Mouse (Mus musculus): ENCODE data around the gene Supv3l1. TPM values are rescaled to one million over a fixed set of nuclear protein-coding genes. Genes with fewer than 3 reads are reported as not detected.

The Supv3l1 gene
- polyA plus RNA-seq, 1 experiment from 2014 or later: 23.5 TPM

DNA sequence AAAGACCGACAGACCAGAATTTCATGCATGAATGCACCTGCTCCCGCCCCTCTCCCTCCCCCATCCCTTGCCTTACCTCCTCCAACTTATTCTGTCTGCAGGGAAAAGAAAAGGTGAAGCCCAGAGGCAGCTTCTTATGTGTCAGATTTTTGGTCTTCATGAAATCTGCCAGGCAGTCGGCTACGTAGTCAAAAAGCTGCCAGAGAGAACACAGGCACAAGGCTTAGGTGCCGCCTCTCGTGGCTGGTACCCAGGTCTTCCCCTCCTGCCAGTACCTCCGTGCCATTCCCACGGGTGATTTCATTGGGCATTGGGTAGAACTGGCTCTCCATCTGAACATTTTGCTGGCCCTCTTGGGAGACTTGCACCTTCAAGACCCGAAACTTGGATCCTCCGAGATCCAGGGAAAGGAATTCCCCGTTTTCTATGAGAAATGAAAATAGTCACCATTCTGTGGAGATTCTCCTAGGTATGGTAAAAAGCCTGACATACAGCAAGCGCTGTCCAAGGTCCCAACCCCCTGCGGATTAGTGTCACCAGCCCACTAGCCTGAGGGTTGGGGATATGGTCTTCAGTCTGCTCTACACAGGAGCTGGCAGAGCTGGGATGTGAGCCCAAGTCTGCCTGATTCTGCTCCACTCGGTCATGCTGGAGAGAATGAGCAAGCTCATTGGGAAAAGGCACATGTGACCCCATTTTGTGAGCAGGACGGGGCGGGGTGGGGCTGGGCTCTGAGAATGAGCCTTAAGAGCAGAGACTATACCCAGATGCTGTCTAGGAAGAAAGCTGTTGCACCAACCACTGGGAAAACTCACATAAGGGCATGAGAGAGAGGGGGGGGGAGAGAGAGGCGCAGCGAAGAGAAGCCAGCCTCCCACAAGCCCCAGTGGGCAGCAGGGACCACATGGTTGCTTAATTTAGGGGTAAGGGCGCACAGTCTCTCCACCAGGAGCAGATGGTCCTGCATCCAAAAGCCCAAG, 37.8 kb downstream of the Supv3l1 start:
- 67% methylated on average over 19 of the region's 19 CpGs for WGBS
- ATAC-seq (replicated peaks): no peak

DNA sequence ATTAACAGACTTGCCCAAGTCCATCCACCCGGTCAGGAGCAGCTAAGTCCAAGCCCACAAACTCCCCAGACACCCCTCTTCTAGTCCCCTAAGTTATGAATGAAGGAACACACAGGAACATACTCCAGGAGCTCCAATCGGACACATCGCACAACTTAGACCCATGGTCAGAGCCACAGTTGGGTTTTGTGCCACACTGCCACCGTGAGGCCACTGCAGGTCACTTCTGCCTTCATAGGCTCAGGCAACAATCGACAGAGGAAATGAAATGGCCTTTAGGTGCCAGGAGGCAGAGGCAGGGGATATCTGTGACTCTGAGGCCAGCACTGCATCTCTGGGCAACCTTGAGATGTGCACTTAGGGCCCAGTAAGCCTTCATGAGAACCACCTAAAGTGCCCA, 38.6 kb downstream of the Supv3l1 start:
- Histone ChIP-seq H3K9ac (replicated peaks) (no peak overlapping the region), H3K27me3 (peaks cover 3% of the 10 kb centered on the region; the same call in 1 of the 2 replicates), H3K4me3 (no peak overlapping the region), H3K4me1 (no peaks in the 10 kb centered on the region), H3K4me2 (replicated peaks) (no peak overlapping the region), H3K36me3 (no peaks in the 10 kb centered on the region), H3K9me3 (no peaks in the 10 kb centered on the region), H3K27ac (replicated peaks) (no peak overlapping the region)
- WGBS: 8% methylated on average over 5 of the region's 5 CpGs
- ATAC-seq (replicated peaks): peak; percentile 48; the same call in 1 of the 2 replicates

More for the DNA sequence above, 37.8 kb downstream of the Supv3l1 start:
- Histone ChIP-seq H3K27ac (replicated peaks) (no peak overlapping the region), H3K4me3 (no peak overlapping the region), H3K4me2 (replicated peaks) (no peak overlapping the region), H3K9ac (replicated peaks) (no peak overlapping the region), H3K27me3 (peaks cover 3% of the 10 kb centered on the region; the same call in 1 of the 2 replicates), H3K9me3 (no peaks in the 10 kb centered on the region), H3K4me1 (no peaks in the 10 kb centered on the region), H3K36me3 (no peaks in the 10 kb centered on the region)

DNA sequence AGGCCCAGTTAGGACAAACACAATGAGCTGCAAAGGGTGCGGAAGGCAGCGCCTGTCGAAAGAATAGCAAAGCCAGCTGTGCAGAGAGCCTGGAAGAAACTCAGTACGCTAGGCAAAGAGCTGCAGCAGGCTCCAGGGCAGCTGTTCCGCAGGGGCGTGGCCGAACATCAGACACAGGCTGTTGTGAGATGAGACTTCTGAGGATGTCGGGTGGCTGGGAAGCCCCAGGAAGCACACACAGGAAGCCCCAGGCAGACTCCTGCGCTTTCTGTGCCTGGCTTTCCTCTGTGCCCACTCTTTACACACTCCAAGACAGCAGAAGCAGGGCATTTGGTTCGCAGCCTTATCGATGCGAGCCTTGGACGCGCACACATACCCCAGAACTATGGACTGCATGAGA, 44.6 kb downstream of the Supv3l1 start:
- H3K36me3 ChIP-seq: no peaks in the 10 kb centered on the region
- no peaks in the 10 kb centered on the region for H3K9me3 ChIP-seq
- H3K27ac ChIP-seq (replicated peaks): no peak overlapping the region
- H3K4me3 ChIP-seq: no peak overlapping the region
- H3K27me3 ChIP-seq: peaks cover 3% of the 10 kb centered on the region; the same call in 1 of the 2 replicates
- H3K9ac ChIP-seq (replicated peaks): no peak overlapping the region
- H3K4me2 ChIP-seq (replicated peaks): peak overlapping the region; percentile 10
- H3K4me1 ChIP-seq: no peaks in the 10 kb centered on the region
- ATAC-seq (replicated peaks): no peak
- 57% methylated on average over 14 of the region's 14 CpGs for WGBS

- Histone ChIP-seq H3K4me1 (no peaks in the 10 kb centered on the region), H3K4me3 (no peak overlapping the region), H3K36me3 (no peaks in the 10 kb centered on the region), H3K9ac (replicated peaks) (no peak overlapping the region), H3K9me3 (no peaks in the 10 kb centered on the region), H3K27ac (replicated peaks) (no peak overlapping the region), H3K27me3 (no peaks in the 10 kb centered on the region), H3K4me2 (replicated peaks) (no peak overlapping the region)
- no peak for ATAC-seq (replicated peaks)
- 80% methylated on average over 19 of the region's 19 CpGs for WGBS
Measured at GRCm38 (mm10) chr10:62401641-62402111, 47.9 kb downstream of the Supv3l1 start.

GRCm38 (mm10) chr10:62383011-62383410, 66.5 kb downstream of the Supv3l1 start:
- WGBS: 86% methylated on average over 3 of the region's 3 CpGs
- Histone ChIP-seq H3K27ac (replicated peaks) (no peak overlapping the region), H3K9ac (replicated peaks) (no peak overlapping the region), H3K9me3 (no peaks in the 10 kb centered on the region), H3K27me3 (no peaks in the 10 kb centered on the region), H3K4me3 (no peak overlapping the region), H3K4me2 (replicated peaks) (no peak overlapping the region), H3K4me1 (no peaks in the 10 kb centered on the region), H3K36me3 (no peaks in the 10 kb centered on the region)
- no peak for ATAC-seq (replicated peaks)

- Histone ChIP-seq H3K27ac (replicated peaks) (no peak overlapping the region), H3K4me2 (replicated peaks) (no peak overlapping the region), H3K9ac (replicated peaks) (no peak overlapping the region), H3K4me1 (no peaks in the 10 kb centered on the region), H3K9me3 (no peaks in the 10 kb centered on the region), H3K4me3 (no peak overlapping the region), H3K27me3 (no peaks in the 10 kb centered on the region), H3K36me3 (no peaks in the 10 kb centered on the region)
- ATAC-seq (replicated peaks): no peak
Measured at GRCm38 (mm10) chr10:62380936-62381335, 68.6 kb downstream of the Supv3l1 start.

GRCm38 (mm10) chr10:62379808-62380207, 69.7 kb downstream of the Supv3l1 start, which contains the start of gene Hk1:
TSS of gene Hk1 (minus strand) at chr10:62379908.
- H3K4me2 ChIP-seq (replicated peaks): no peak within 1 kb of the TSS
- no peak within 1 kb of the TSS for H3K27ac ChIP-seq (replicated peaks)
- no peaks in the 10 kb centered on the region for H3K4me1 ChIP-seq
- H3K9ac ChIP-seq (replicated peaks): no peak within 1 kb of the TSS
- no peaks in the 10 kb centered on the region for H3K9me3 ChIP-seq
- no peak within 1 kb of the TSS for H3K4me3 ChIP-seq
- no peak for ATAC-seq (replicated peaks)
- WGBS: 88% methylated on average over 1 of the region's 1 CpGs
- no peaks in the 10 kb centered on the region for H3K36me3 ChIP-seq
- no peaks in the 10 kb centered on the region for H3K27me3 ChIP-seq

Other genes starting within 250 kb of the Supv3l1 start
- gene Tspan15, start 218.5 kb downstream of the Supv3l1 start, polyA plus RNA-seq (2015; fragmentation: Nextera tagmentation; extraction: Ambion mirVana): 14.4 and 17.0 TPM in 2 replicates
- not detected in 2 replicates for gene Tacr2, start 197.3 kb downstream of the Supv3l1 start, polyA plus RNA-seq (2015; fragmentation: Nextera tagmentation; extraction: Ambion mirVana)
- 78.9 and 86.2 TPM in 2 replicates for gene Hk1, start 69.8 kb downstream of the Supv3l1 start, polyA plus RNA-seq (2015; fragmentation: Nextera tagmentation; extraction: Ambion mirVana)
- gene Hkdc1, start 27.2 kb downstream of the Supv3l1 start, polyA plus RNA-seq (2015; fragmentation: Nextera tagmentation; extraction: Ambion mirVana): 0.24 and 0.36 TPM in 2 replicates
- 1.0 and 1.1 TPM in 2 replicates for gene 4930507D05Rik, start 249 bp downstream of the Supv3l1 start, polyA plus RNA-seq (2015; fragmentation: Nextera tagmentation; extraction: Ambion mirVana)
- 76.1 and 78.8 TPM in 2 replicates for gene Vps26a, start 37.1 kb upstream of the Supv3l1 start, polyA plus RNA-seq (2015; fragmentation: Nextera tagmentation; extraction: Ambion mirVana)
- 5.5 and 6.4 TPM in 2 replicates for gene Srgn, start 77.7 kb upstream of the Supv3l1 start, polyA plus RNA-seq (2015; fragmentation: Nextera tagmentation; extraction: Ambion mirVana)
- gene Kif1bp, start 128.7 kb upstream of the Supv3l1 start, polyA plus RNA-seq (2015; fragmentation: Nextera tagmentation; extraction: Ambion mirVana): 69.3 and 76.0 TPM in 2 replicates
- 19.0 and 21.6 TPM in 2 replicates for gene Ddx21, start 152.5 kb upstream of the Supv3l1 start, polyA plus RNA-seq (2015; fragmentation: Nextera tagmentation; extraction: Ambion mirVana)
- gene Ddx50, start 201.5 kb upstream of the Supv3l1 start, polyA plus RNA-seq (2015; fragmentation: Nextera tagmentation; extraction: Ambion mirVana): 107 and 108 TPM in 2 replicates

Data from forebrain, embryonic 15.5 days (tissue).